Mouse (Mus musculus) megakaryocyte, adult 5-6 weeks (primary cell): ENCODE results near the gene Atp13a1. TPM values are rescaled to one million over a fixed set of nuclear protein-coding genes. Genes with fewer than 3 reads are reported as not detected.

Source experiments
- ATAC-seq: 2 replicates; pipeline ENCODE4 v1.8.0; 2016; ENCODE audit warnings: mild to moderate bottlenecking, inconsistent platforms; ENCODE audit not compliant: poor library complexity, severe bottlenecking
- total RNA-seq, 2 experiments: library from RNA; stranded (forward) in 1 of 2; stranded (reverse) in 1 of 2; fragments of 153-499, 151-499 nt in 1 of 2; fragments of 221-1000, 200-1000 nt in 1 of 2; gene quantifications; 2 replicates each; pipeline versions ENCODE4 v1.2.3 to v1.2.4; 2015 to 2017

Gene Atp13a1
- total RNA-seq, 2 experiments from 2014 or later, result 16.9 to 21.1 TPM

DNA sequence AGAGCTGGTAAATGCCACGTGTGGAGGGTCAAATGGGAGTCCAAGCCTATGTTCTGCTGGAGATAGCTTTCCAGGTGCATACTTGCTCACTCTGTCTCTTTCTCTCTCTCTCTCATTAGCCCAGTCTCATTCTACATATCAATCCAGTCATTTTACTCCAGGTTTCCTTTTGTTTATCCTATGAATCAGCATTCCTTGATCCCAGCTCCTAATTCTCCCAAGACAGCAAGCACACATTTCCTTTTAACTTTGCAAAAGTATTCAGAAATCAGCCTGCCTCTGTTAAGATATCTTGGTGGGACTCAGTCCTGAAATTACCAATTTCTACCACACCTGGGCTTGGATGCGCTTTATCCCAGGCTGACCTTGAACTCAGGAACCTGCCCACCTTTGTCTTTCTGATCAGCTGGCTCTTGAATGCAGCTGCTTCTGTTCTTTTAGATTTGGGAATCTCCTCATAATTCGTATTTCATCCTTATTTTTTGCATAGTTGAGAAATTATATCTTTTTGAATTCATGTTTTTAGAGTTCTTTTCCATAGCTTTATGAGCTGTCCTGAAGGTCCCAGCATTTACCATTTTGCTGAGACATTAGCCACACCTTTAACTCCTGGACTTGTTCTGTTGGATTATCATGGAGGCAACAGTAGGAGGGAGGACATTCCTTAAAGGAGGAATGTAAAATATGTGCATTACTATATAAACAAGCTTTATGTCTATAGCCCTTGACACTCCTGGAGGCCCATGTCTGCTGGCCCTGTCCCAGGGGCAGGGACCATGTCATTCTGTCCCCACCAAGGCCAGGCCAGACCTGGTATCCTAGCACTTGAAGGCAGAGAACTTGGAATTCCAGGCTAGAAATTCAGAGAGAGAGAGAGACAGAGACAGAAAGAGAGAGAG, 56.5 kb downstream of the Atp13a1 start:
- ATAC-seq, result no peak

DNA sequence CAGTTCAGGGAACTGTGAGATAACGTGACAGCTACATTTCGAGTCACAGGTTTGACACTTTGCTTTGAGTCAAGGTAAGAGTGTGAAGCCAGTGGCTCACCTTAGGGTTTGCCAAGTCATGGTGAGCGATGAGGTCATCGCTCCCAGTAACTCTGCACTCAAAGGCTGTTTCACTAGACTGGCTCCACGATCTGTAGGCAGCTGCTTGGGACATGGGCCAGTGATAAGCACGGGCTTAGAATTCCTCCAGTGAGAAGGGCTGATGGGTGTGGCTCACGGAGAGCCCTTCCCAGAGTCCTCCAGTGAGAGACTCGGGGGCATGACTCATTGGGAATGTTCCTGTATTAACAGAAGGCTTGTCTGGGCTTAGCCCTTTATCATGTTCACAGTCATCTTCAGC, 58.0 kb downstream of the Atp13a1 start:
- no peak for ATAC-seq

DNA sequence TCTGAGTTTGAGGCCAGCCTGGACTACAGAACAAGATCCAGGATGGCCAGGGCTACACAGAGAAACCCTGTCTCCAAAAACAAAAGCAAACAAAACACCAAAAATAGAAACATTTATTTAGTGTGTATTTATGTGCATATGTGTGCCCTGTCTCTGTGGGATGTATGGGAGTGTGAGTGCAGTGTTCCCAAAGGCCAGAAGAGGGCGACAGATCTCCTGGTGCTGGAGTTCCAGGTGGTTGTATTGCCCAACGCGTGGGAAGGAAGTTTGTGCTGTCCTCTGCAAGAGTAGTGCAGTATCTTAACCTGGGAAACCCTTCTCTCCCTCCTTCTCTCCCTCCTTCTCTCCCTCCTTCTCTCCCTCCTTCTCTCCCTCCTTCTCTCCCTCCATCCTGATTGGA, 58.9 kb downstream of the Atp13a1 start:
- peak; percentile 71 for ATAC-seq

DNA sequence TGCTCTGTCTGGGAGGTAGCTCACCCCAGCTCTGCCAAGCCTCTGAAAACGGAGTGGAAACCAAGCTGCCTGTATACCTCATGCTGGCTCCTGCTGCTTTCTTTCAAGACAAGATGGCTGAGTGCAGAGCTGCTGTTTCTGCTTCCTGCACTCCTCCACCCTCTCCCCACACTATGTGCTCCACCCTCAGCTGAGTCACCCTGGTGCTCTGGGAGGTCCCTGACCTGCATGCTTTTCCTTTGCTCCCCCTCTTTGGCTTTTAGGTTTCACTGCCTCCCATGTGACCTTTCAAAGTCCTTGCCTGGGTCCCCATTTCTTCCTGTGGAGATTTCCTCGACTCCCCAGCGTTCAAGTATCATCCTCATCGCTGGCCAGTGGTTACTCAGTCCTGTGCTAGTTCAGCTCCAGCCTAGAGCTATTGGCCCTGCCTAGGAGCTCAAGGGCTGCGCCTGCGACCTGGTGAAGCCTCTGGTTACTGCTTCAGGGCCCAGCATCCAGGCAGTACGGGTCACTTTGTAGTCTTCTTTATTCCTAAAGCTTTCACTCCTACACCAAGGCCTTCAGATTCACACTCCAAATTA, 60.1 kb downstream of the Atp13a1 start:
- ATAC-seq, result no peak

DNA sequence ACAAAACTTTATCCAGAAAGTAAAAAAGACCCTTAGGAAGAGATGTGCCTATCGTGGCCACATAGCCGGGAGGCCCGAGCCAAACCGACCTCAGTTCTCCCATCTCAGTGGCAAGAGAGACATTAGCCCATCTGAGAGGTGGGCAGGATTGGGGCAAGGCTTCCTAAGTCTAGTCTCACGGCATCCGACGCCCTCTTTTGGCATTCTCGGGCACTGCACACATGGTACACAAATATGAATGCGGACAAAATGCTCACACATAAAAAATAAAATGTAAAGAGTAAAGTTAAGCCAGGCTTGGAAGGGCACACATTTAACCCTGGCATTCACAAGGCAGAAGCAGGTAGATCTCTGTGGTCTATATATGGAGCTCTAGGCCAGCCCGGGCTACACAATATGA, 62.9 kb downstream of the Atp13a1 start:
- no peak for ATAC-seq

Other genes with a start within 250 kb of the Atp13a1 start
- 22.9 and 23.7 TPM in 2 replicates for gene Zfp868, start 165.6 kb upstream of the Atp13a1 start, total RNA-seq (2015)
- 14.0 TPM in 2 replicates for gene Zfp868, start 165.6 kb upstream of the Atp13a1 start, total RNA-seq (2017)
- 0.76 and 0.89 TPM in 2 replicates for gene Zfp964, start 136.7 kb upstream of the Atp13a1 start, total RNA-seq (2015)
- 0.33 TPM in 1 of 2 replicates, not detected in the other for gene Zfp964, start 136.7 kb upstream of the Atp13a1 start, total RNA-seq (2017)
- 16.7 and 17.9 TPM in 2 replicates for gene Zfp869, start 80.4 kb upstream of the Atp13a1 start, total RNA-seq (2015)
- gene Zfp869, start 80.4 kb upstream of the Atp13a1 start, total RNA-seq (2017), result 18.1 and 21.5 TPM in 2 replicates
- 7.2 and 8.0 TPM in 2 replicates for gene Zfp963, start 41.2 kb upstream of the Atp13a1 start, total RNA-seq (2015)
- 3.7 and 5.5 TPM in 2 replicates for gene Zfp963, start 41.2 kb upstream of the Atp13a1 start, total RNA-seq (2017)
- not detected in 2 replicates for gene Gm20422, start 16.3 kb upstream of the Atp13a1 start, total RNA-seq (2015)
- gene Gm20422, start 16.3 kb upstream of the Atp13a1 start, total RNA-seq (2017), result 0.33 and 0.45 TPM in 2 replicates
- 23.6 TPM in 2 replicates for gene Zfp866, start within 50 bp of the Atp13a1 start, total RNA-seq (2015)
- 24.9 and 27.2 TPM in 2 replicates for gene Zfp866, start within 50 bp of the Atp13a1 start, total RNA-seq (2017)
- 60.6 and 62.2 TPM in 2 replicates for gene Gmip, start 17.5 kb downstream of the Atp13a1 start, total RNA-seq (2015)
- gene Gmip, start 17.5 kb downstream of the Atp13a1 start, total RNA-seq (2017), result 59.3 and 82.0 TPM in 2 replicates
- 1.7 and 2.0 TPM in 2 replicates for gene Lpar2, start 31.3 kb downstream of the Atp13a1 start, total RNA-seq (2015)
- 0.57 and 0.59 TPM in 2 replicates for gene Lpar2, start 31.3 kb downstream of the Atp13a1 start, total RNA-seq (2017)
- gene Pbx4, start 41.3 kb downstream of the Atp13a1 start, total RNA-seq (2015), result 1.3 and 2.4 TPM in 2 replicates
- gene Pbx4, start 41.3 kb downstream of the Atp13a1 start, total RNA-seq (2017), result 0.57 and 1.9 TPM in 2 replicates
- not detected in 2 replicates for gene Cilp2, start 96.5 kb downstream of the Atp13a1 start, total RNA-seq (2015)
- gene Cilp2, start 96.5 kb downstream of the Atp13a1 start, total RNA-seq (2017), result not detected in 2 replicates
- gene Tssk6, start 111.0 kb downstream of the Atp13a1 start, total RNA-seq (2015), result 0.27 TPM in 1 of 2 replicates, not detected in the other
- gene Tssk6, start 111.0 kb downstream of the Atp13a1 start, total RNA-seq (2017), result 0.16 and 0.26 TPM in 2 replicates
- 63.4 and 75.7 TPM in 2 replicates for gene Ndufa13, start 111.4 kb downstream of the Atp13a1 start, total RNA-seq (2015)
- 120 and 143 TPM in 2 replicates for gene Ndufa13, start 111.4 kb downstream of the Atp13a1 start, total RNA-seq (2017)
- 3.1 TPM in 1 of 2 replicates, not detected in the other for gene Yjefn3, start 111.5 kb downstream of the Atp13a1 start, total RNA-seq (2015)
- not detected in 2 replicates for gene Yjefn3, start 111.5 kb downstream of the Atp13a1 start, total RNA-seq (2017)
- gene Gatad2a, start 205.2 kb downstream of the Atp13a1 start, total RNA-seq (2015), result 50.1 and 62.0 TPM in 2 replicates
- gene Gatad2a, start 205.2 kb downstream of the Atp13a1 start, total RNA-seq (2017), result 62.5 and 64.7 TPM in 2 replicates